Mouse (Mus musculus) small intestine, adult 2 months (tissue): ENCODE results near the gene Nav1. TPM values are rescaled to one million over a fixed set of nuclear protein-coding genes. Genes with fewer than 3 reads are reported as not detected.

Experiments used
- H3K27ac ChIP-seq: fragments of 200-500 bp; 2 replicates; pipeline ENCODE4 v1.5.1; 2012; ENCODE audit warnings: low read depth, low read length, control low read depth, inconsistent platforms; ENCODE audit not compliant: insufficient read depth
- H3K27me3 ChIP-seq: fragments of 200-500 bp; 2 replicates; pipeline ENCODE4 v1.6.1; 2012; ENCODE audit warnings: mild to moderate bottlenecking, moderate library complexity, low read length, inconsistent platforms; ENCODE audit not compliant: control insufficient read depth, insufficient read depth
- H3K36me3 ChIP-seq: fragments of 200-500 bp; 2 replicates; pipeline ENCODE4 v1.6.1; 2012; ENCODE audit warnings: mild to moderate bottlenecking, low read length, control low read depth, inconsistent platforms; ENCODE audit not compliant: control insufficient read depth, insufficient read depth
- H3K4me1 ChIP-seq: fragments of 200-500 bp; 2 replicates; pipeline ENCODE4 v1.6.1; 2012; ENCODE audit warnings: low read length, inconsistent platforms, mixed read lengths; ENCODE audit not compliant: control insufficient read depth, insufficient read depth, insufficient read length
- H3K4me3 ChIP-seq: fragments of 200-500 bp; 2 replicates; pipeline ENCODE4 v1.5.1; 2012; ENCODE audit warnings: low read depth, mild to moderate bottlenecking, control low read depth, inconsistent platforms, low read length, moderate library complexity
- CTCF ChIP-seq: fragments of 200-500 bp; IDR thresholded peaks from 2 replicates; pipeline ENCODE4 v1.5.1; 2012; ENCODE audit warnings: low read depth, mild to moderate bottlenecking, control low read depth, inconsistent platforms, low read length, moderate library complexity, mixed read lengths; ENCODE audit not compliant: insufficient replicate concordance, insufficient read length; ENCODE audit errors: extremely low read depth
- POLR2A ChIP-seq: fragments of 200-500 bp; IDR thresholded peaks from 2 replicates; pipeline ENCODE4 v1.6.1; 2012; ENCODE audit warnings: low read depth, mild to moderate bottlenecking, control low read depth, inconsistent platforms, low read length, moderate library complexity
- WGBS: fragments of 180-500 bp; shearing (Covaris S2); methylation state at CpG from one replicate; pipeline ENCODE4 v1.1.7; 2018; 5-methylcytosine and 5-hydroxymethylcytosine counted together
- polyA plus RNA-seq: library from polyadenylated mRNA; depleted of rRNA; stranded (reverse); fragments of >200 nt; gene quantifications from 2 replicates; pipeline ENCODE4 v1.2.3, GENCODE M21; 2012

Gene Nav1
- polyA plus RNA-seq, 1 experiment = 6.2 TPM

GRCm38 (mm10) chr1:135579111-135579510 is 28.0 kb downstream of the Nav1 start:
- Histone ChIP-seq H3K4me3 (no peak overlapping the region), H3K36me3 (no peaks in the 10 kb centered on the region), H3K27ac (no peak overlapping the region), H3K27me3 (peaks cover 1% of the 10 kb centered on the region; the same call in 1 of the 2 replicates), H3K4me1 (no peaks in the 10 kb centered on the region; the same call in 1 of the 2 replicates)
- 73% methylated on average over 3 of the region's 3 CpGs for WGBS
- TF ChIP-seq CTCF (no peak), POLR2A (no peak)

GRCm38 (mm10) chr1:135577793-135578192 is 29.3 kb downstream of the Nav1 start:
- Histone ChIP-seq H3K27me3 (no peaks in the 10 kb centered on the region), H3K27ac (no peak overlapping the region), H3K4me1 (no peaks in the 10 kb centered on the region), H3K36me3 (no peaks in the 10 kb centered on the region), H3K4me3 (no peak overlapping the region)
- WGBS = 72% methylated on average over 2 of the region's 2 CpGs
- no peak for TF ChIP-seq POLR2A
- no peak for TF ChIP-seq CTCF

GRCm38 (mm10) chr1:135575393-135575792 is 31.7 kb downstream of the Nav1 start:
- Histone ChIP-seq H3K4me3 (no peak overlapping the region), H3K36me3 (no peaks in the 10 kb centered on the region), H3K27me3 (no peaks in the 10 kb centered on the region), H3K27ac (no peak overlapping the region), H3K4me1 (no peaks in the 10 kb centered on the region)
- WGBS = 90% methylated on average over 1 of the region's 1 CpGs
- TF ChIP-seq CTCF (no peak), POLR2A (no peak)

- H3K36me3 ChIP-seq = no peaks in the 10 kb centered on the region
- no peak overlapping the region for H3K27ac ChIP-seq
- no peaks in the 10 kb centered on the region for H3K4me1 ChIP-seq
- no peak for TF ChIP-seq POLR2A
- TF ChIP-seq CTCF = no peak
- H3K4me3 ChIP-seq = no peak overlapping the region
- H3K27me3 ChIP-seq = no peaks in the 10 kb centered on the region
- 77% methylated on average over 4 of the region's 4 CpGs for WGBS
These were observed 32.5 kb downstream of the Nav1 start for GRCm38 (mm10) chr1:135574451-135575208.

- WGBS = 70% methylated on average over 4 of the region's 4 CpGs
- H3K27ac ChIP-seq = no peak overlapping the region
These were observed 34.8 kb downstream of the Nav1 start for GRCm38 (mm10) chr1:135572139-135572892.

GRCm38 (mm10) chr1:135568087-135568486 is 39.0 kb downstream of the Nav1 start:
- whole genome bisulfite sequencing = 63% methylated on average over 8 of the region's 8 CpGs
- Histone ChIP-seq H3K36me3 (no peaks in the 10 kb centered on the region), H3K4me3 (no peak overlapping the region), H3K27ac (no peak overlapping the region), H3K4me1 (no peaks in the 10 kb centered on the region), H3K27me3 (no peaks in the 10 kb centered on the region)
- TF ChIP-seq POLR2A = no peak
- TF ChIP-seq CTCF = no peak

More at GRCm38 (mm10) chr1:135572139-135572892, 34.8 kb downstream of the Nav1 start:
- Histone ChIP-seq H3K4me3 (no peak overlapping the region), H3K4me1 (no peaks in the 10 kb centered on the region), H3K36me3 (no peaks in the 10 kb centered on the region), H3K27me3 (no peaks in the 10 kb centered on the region)
- TF ChIP-seq POLR2A = no peak
- no peak for TF ChIP-seq CTCF

GRCm38 (mm10) chr1:135566611-135567010 is 40.5 kb downstream of the Nav1 start:
- Histone ChIP-seq H3K36me3 (no peaks in the 10 kb centered on the region), H3K27me3 (no peaks in the 10 kb centered on the region), H3K4me3 (no peak overlapping the region), H3K27ac (no peak overlapping the region), H3K4me1 (no peaks in the 10 kb centered on the region)
- 80% methylated on average over 7 of the region's 7 CpGs for WGBS
- no peak for TF ChIP-seq POLR2A
- TF ChIP-seq CTCF = no peak
